Mouse (Mus musculus) heart, adult 2 months (tissue): Measurements from ENCODE around the gene Hoxd11.

Source experiments
- CTCF ChIP-seq: fragments of 200-600 bp; IDR thresholded peaks from 2 replicates; pipeline ENCODE4 v1.8.1; 2022; ENCODE audit warnings: antibody characterized with exemption, mild to moderate bottlenecking, moderate library complexity
- EP300 ChIP-seq: fragments of 200-500 bp; IDR thresholded peaks from 2 replicates; pipeline ENCODE4 v1.6.1; 2011; ENCODE audit warnings: low read depth, low read length, control low read depth; ENCODE audit not compliant: insufficient read depth
- POLR2A ChIP-seq: fragments of 200-500 bp; IDR thresholded peaks from 2 replicates; pipeline ENCODE4 v1.6.1; 2011; ENCODE audit warnings: mild to moderate bottlenecking, low read depth, low read length, control low read depth; ENCODE audit not compliant: insufficient read depth

DNA sequence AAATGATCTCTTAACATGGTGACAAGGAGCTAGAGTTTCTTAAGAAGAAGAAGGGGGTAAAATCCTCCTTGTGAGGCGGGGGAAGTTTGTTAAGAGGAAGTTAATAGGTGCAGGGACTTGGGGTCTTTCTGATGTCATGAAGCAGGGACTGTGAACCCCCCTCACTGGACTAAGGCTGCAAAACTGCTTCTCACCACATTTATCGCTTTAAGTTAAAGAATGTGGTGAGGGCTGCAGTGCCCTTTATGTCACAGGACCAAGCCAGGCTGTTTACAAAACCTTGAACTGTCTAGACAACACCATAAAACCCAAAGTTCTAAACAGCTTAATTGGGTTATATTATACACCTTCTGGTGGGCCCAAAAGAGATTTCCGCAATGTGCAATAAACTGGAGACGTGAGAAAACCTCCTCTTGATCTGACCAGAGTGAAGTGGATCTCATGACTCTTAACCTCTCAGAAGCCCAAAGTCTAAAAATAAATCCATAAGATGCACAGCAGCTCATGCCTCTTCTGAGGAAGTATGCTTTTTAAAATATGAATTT is 5.8 kb downstream of the Hoxd11 start:
- no peak for TF ChIP-seq EP300
- no peak for TF ChIP-seq POLR2A
- no peak for TF ChIP-seq CTCF
